Mouse (Mus musculus): ENCODE measurements around the gene Chsy1. TPM values are rescaled to one million over a fixed set of nuclear protein-coding genes. Genes with fewer than 3 reads are reported as not detected.

Gene Chsy1
- polyA plus RNA-seq, 1 experiment from 2014 or later = 12.1 TPM

- Histone ChIP-seq H3K9me3 (replicated peaks; ENCODE audit: control insufficient read depth, low read length) (no peaks in the 10 kb centered on the region), H3K36me3 (ENCODE audit: control insufficient read depth, insufficient read depth, low read length) (peaks cover 8% of the 10 kb centered on the region), H3K27ac (ENCODE audit: low read length) (no peak overlapping the region), H3K4me2 (ENCODE audit: low read depth, low read length) (no peak overlapping the region), H3K4me1 (ENCODE audit: control insufficient read depth, insufficient read depth, low read length) (peaks cover 13% of the 10 kb centered on the region), H3K27me3 (ENCODE audit: control insufficient read depth, insufficient read depth, low read length) (no peaks in the 10 kb centered on the region), H3K9ac (ENCODE audit: low read length) (no peak overlapping the region), H3K4me3 (replicated peaks; ENCODE audit: low read length) (no peak overlapping the region)
- WGBS = 78% methylated on average over 2 of the region's 2 CpGs
- ATAC-seq (ENCODE audit: insufficient read depth, low FRiP score) = no peak
Observed at GRCm38 (mm10) chr7:66130296-66130695, 21.0 kb downstream of the Chsy1 start.

- Histone ChIP-seq H3K36me3 (ENCODE audit: control insufficient read depth, insufficient read depth, low read length) (no peaks in the 10 kb centered on the region), H3K9me3 (replicated peaks; ENCODE audit: control insufficient read depth, low read length) (no peaks in the 10 kb centered on the region), H3K4me2 (ENCODE audit: low read depth, low read length) (no peak overlapping the region), H3K4me3 (replicated peaks; ENCODE audit: low read length) (no peak overlapping the region), H3K27me3 (ENCODE audit: control insufficient read depth, insufficient read depth, low read length) (no peaks in the 10 kb centered on the region), H3K4me1 (ENCODE audit: control insufficient read depth, insufficient read depth, low read length) (peaks cover 19% of the 10 kb centered on the region), H3K27ac (ENCODE audit: low read length) (no peak overlapping the region), H3K9ac (ENCODE audit: low read length) (no peak overlapping the region)
- 87% methylated on average over 4 of the region's 4 CpGs for WGBS
- ATAC-seq (ENCODE audit: insufficient read depth, low FRiP score) = no peak
Observed at GRCm38 (mm10) chr7:66131776-66132421, 22.6 kb downstream of the Chsy1 start.

- no peak for ATAC-seq (ENCODE audit: insufficient read depth, low FRiP score)
- no peaks in the 10 kb centered on the region for H3K36me3 ChIP-seq (ENCODE audit: control insufficient read depth, insufficient read depth, low read length)
- no peak overlapping the region for H3K4me2 ChIP-seq (ENCODE audit: low read depth, low read length)
- 86% methylated on average over 3 of the region's 3 CpGs for WGBS
- no peak overlapping the region for H3K4me3 ChIP-seq (replicated peaks; ENCODE audit: low read length)
- no peak overlapping the region for H3K9ac ChIP-seq (ENCODE audit: low read length)
- H3K4me1 ChIP-seq (ENCODE audit: control insufficient read depth, insufficient read depth, low read length) = peaks cover 25% of the 10 kb centered on the region
- H3K27ac ChIP-seq (ENCODE audit: low read length) = no peak overlapping the region
- H3K9me3 ChIP-seq (replicated peaks; ENCODE audit: control insufficient read depth, low read length) = no peaks in the 10 kb centered on the region
- H3K27me3 ChIP-seq (ENCODE audit: control insufficient read depth, insufficient read depth, low read length) = no peaks in the 10 kb centered on the region
Observed at GRCm38 (mm10) chr7:66134154-66134553, 24.8 kb downstream of the Chsy1 start.

GRCm38 (mm10) chr7:66135644-66136043, 26.3 kb downstream of the Chsy1 start:
- ATAC-seq (ENCODE audit: insufficient read depth, low FRiP score) = no peak
- no peak overlapping the region for H3K9ac ChIP-seq (ENCODE audit: low read length)

GRCm38 (mm10) chr7:66136187-66136586, 26.9 kb downstream of the Chsy1 start:
- peaks cover 32% of the 10 kb centered on the region for H3K4me1 ChIP-seq (ENCODE audit: control insufficient read depth, insufficient read depth, low read length)
- H3K4me3 ChIP-seq (replicated peaks; ENCODE audit: low read length) = no peak overlapping the region
- peak overlapping the region; percentile 31 for H3K27ac ChIP-seq (ENCODE audit: low read length)
- H3K9me3 ChIP-seq (replicated peaks; ENCODE audit: control insufficient read depth, low read length) = no peaks in the 10 kb centered on the region
- ATAC-seq (ENCODE audit: insufficient read depth, low FRiP score) = peak; percentile 61; the same call in 1 of the 2 replicates
- no peaks in the 10 kb centered on the region for H3K27me3 ChIP-seq (ENCODE audit: control insufficient read depth, insufficient read depth, low read length)
- no peak overlapping the region for H3K9ac ChIP-seq (ENCODE audit: low read length)
- H3K36me3 ChIP-seq (ENCODE audit: control insufficient read depth, insufficient read depth, low read length) = no peaks in the 10 kb centered on the region
- no peak overlapping the region for H3K4me2 ChIP-seq (ENCODE audit: low read depth, low read length)

More at GRCm38 (mm10) chr7:66135644-66136043, 26.3 kb downstream of the Chsy1 start:
- Histone ChIP-seq H3K4me3 (replicated peaks; ENCODE audit: low read length) (no peak overlapping the region), H3K4me2 (ENCODE audit: low read depth, low read length) (no peak overlapping the region), H3K27me3 (ENCODE audit: control insufficient read depth, insufficient read depth, low read length) (no peaks in the 10 kb centered on the region), H3K36me3 (ENCODE audit: control insufficient read depth, insufficient read depth, low read length) (no peaks in the 10 kb centered on the region), H3K27ac (ENCODE audit: low read length) (peak overlapping the region; percentile 31), H3K4me1 (ENCODE audit: control insufficient read depth, insufficient read depth, low read length) (peaks cover 30% of the 10 kb centered on the region), H3K9me3 (replicated peaks; ENCODE audit: control insufficient read depth, low read length) (no peaks in the 10 kb centered on the region)
- WGBS = 82% methylated on average over 3 of the region's 3 CpGs

- no peak overlapping the region for H3K9ac ChIP-seq (ENCODE audit: low read length)
- ATAC-seq (ENCODE audit: insufficient read depth, low FRiP score) = no peak
- no peaks in the 10 kb centered on the region for H3K9me3 ChIP-seq (replicated peaks; ENCODE audit: control insufficient read depth, low read length)
- H3K4me2 ChIP-seq (ENCODE audit: low read depth, low read length) = no peak overlapping the region
- 91% methylated on average over 4 of the region's 4 CpGs for whole genome bisulfite sequencing
- no peak overlapping the region for H3K27ac ChIP-seq (ENCODE audit: low read length)
- no peak overlapping the region for H3K4me3 ChIP-seq (replicated peaks; ENCODE audit: low read length)
- no peaks in the 10 kb centered on the region for H3K36me3 ChIP-seq (ENCODE audit: control insufficient read depth, insufficient read depth, low read length)
- H3K4me1 ChIP-seq (ENCODE audit: control insufficient read depth, insufficient read depth, low read length) = peaks cover 32% of the 10 kb centered on the region
- no peaks in the 10 kb centered on the region for H3K27me3 ChIP-seq (ENCODE audit: control insufficient read depth, insufficient read depth, low read length)
Observed at GRCm38 (mm10) chr7:66137309-66137708, 28.0 kb downstream of the Chsy1 start.

- no peak overlapping the region for H3K9ac ChIP-seq (ENCODE audit: low read length)
- no peak for ATAC-seq (ENCODE audit: insufficient read depth, low FRiP score)
- H3K27ac ChIP-seq (ENCODE audit: low read length) = no peak overlapping the region
- H3K4me1 ChIP-seq (ENCODE audit: control insufficient read depth, insufficient read depth, low read length) = peaks cover 32% of the 10 kb centered on the region
- H3K4me3 ChIP-seq (replicated peaks; ENCODE audit: low read length) = no peak overlapping the region
- no peaks in the 10 kb centered on the region for H3K9me3 ChIP-seq (replicated peaks; ENCODE audit: control insufficient read depth, low read length)
- WGBS = 35% methylated on average over 4 of the region's 4 CpGs
- no peaks in the 10 kb centered on the region for H3K27me3 ChIP-seq (ENCODE audit: control insufficient read depth, insufficient read depth, low read length)
- H3K36me3 ChIP-seq (ENCODE audit: control insufficient read depth, insufficient read depth, low read length) = no peaks in the 10 kb centered on the region
- no peak overlapping the region for H3K4me2 ChIP-seq (ENCODE audit: low read depth, low read length)
Observed at GRCm38 (mm10) chr7:66138301-66138700, 29.0 kb downstream of the Chsy1 start.

GRCm38 (mm10) chr7:66138878-66139277, 29.6 kb downstream of the Chsy1 start:
- Histone ChIP-seq H3K4me2 (ENCODE audit: low read depth, low read length) (no peak overlapping the region), H3K27me3 (ENCODE audit: control insufficient read depth, insufficient read depth, low read length) (no peaks in the 10 kb centered on the region), H3K9me3 (replicated peaks; ENCODE audit: control insufficient read depth, low read length) (no peaks in the 10 kb centered on the region), H3K36me3 (ENCODE audit: control insufficient read depth, insufficient read depth, low read length) (no peaks in the 10 kb centered on the region), H3K9ac (ENCODE audit: low read length) (no peak overlapping the region), H3K4me1 (ENCODE audit: control insufficient read depth, insufficient read depth, low read length) (peaks cover 32% of the 10 kb centered on the region), H3K4me3 (replicated peaks; ENCODE audit: low read length) (no peak overlapping the region), H3K27ac (ENCODE audit: low read length) (no peak overlapping the region)
- 77% methylated on average over 5 of the region's 5 CpGs for WGBS
- ATAC-seq (ENCODE audit: insufficient read depth, low FRiP score) = no peak

- no peaks in the 10 kb centered on the region for H3K36me3 ChIP-seq (ENCODE audit: control insufficient read depth, insufficient read depth, low read length)
- no peak overlapping the region for H3K4me3 ChIP-seq (replicated peaks; ENCODE audit: low read length)
- H3K27ac ChIP-seq (ENCODE audit: low read length) = peak overlapping the region; percentile 6
- no peak overlapping the region for H3K4me2 ChIP-seq (ENCODE audit: low read depth, low read length)
- H3K9ac ChIP-seq (ENCODE audit: low read length) = no peak overlapping the region
- 46% methylated on average over 3 of the region's 3 CpGs for WGBS
- H3K4me1 ChIP-seq (ENCODE audit: control insufficient read depth, insufficient read depth, low read length) = peaks cover 27% of the 10 kb centered on the region
- no peaks in the 10 kb centered on the region for H3K27me3 ChIP-seq (ENCODE audit: control insufficient read depth, insufficient read depth, low read length)
- ATAC-seq (ENCODE audit: insufficient read depth, low FRiP score) = no peak
- H3K9me3 ChIP-seq (replicated peaks; ENCODE audit: control insufficient read depth, low read length) = no peaks in the 10 kb centered on the region
Observed at GRCm38 (mm10) chr7:66140095-66140494, 30.8 kb downstream of the Chsy1 start.

Measured in stomach, embryonic 16.5 days (tissue).